Mouse (Mus musculus) intestine, embryonic 15.5 days (tissue): Measurements from ENCODE around the gene Jmjd6. TPM values are rescaled to one million over a fixed set of nuclear protein-coding genes. Genes with fewer than 3 reads are reported as not detected.
"Not testable (repeated sequence)": the region's sequence is repeated elsewhere in the genome, so short reads cannot be mapped to it uniquely, and the experiment has no call there.

ENCODE experiments used
- ATAC-seq: fragments of 200-750 bp; cut with Nextera tagmentation; 2 replicates; pipeline ENCODE4 v1.8.0; 2017; ENCODE audit warnings: moderate TSS enrichment, moderate library complexity
- H3K27ac ChIP-seq: fragments of 300-500 bp; sonication (generic); 2 replicates; pipeline ENCODE4 v1.5.1; 2015; ENCODE audit warnings: mild to moderate bottlenecking, inconsistent platforms
- H3K27me3 ChIP-seq: fragments of 300-500 bp; sonication (generic); replicated peaks from 2 replicates; pipeline ENCODE4 v1.6.1; 2015; ENCODE audit warnings: inconsistent platforms
- H3K36me3 ChIP-seq: fragments of 300-500 bp; sonication (generic); 2 replicates; pipeline ENCODE4 v1.6.1; 2015; ENCODE audit warnings: inconsistent platforms
- H3K4me1 ChIP-seq: fragments of 300-500 bp; sonication (generic); replicated peaks from 2 replicates; pipeline ENCODE4 v1.6.1; 2015; ENCODE audit warnings: inconsistent platforms
- H3K4me2 ChIP-seq: fragments of 300-500 bp; sonication (generic); replicated peaks from 2 replicates; pipeline ENCODE4 v1.6.1; 2015; ENCODE audit warnings: mild to moderate bottlenecking, inconsistent platforms
- H3K4me3 ChIP-seq: fragments of 300-500 bp; sonication (generic); replicated peaks from 2 replicates; pipeline ENCODE4 v1.5.1; 2015; ENCODE audit warnings: inconsistent platforms
- H3K9ac ChIP-seq: fragments of 300-500 bp; sonication (generic); 2 replicates; pipeline ENCODE4 v1.6.1; 2015; ENCODE audit warnings: inconsistent platforms
- H3K9me3 ChIP-seq: fragments of 300-500 bp; sonication (generic); 2 replicates; pipeline ENCODE4 v1.6.1; 2016; ENCODE audit warnings: inconsistent platforms
- WGBS: fragments of 180-500 bp; shearing (Covaris S2); methylation state at CpG from one replicate; pipeline ENCODE4 v1.1.7; 2015; 5-methylcytosine and 5-hydroxymethylcytosine counted together
- polyA plus RNA-seq: library from polyadenylated mRNA; unstranded; fragments of >200 nt; fragmentation: Nextera tagmentation; extraction: Ambion mirVana; gene quantifications from 2 replicates; pipeline ENCODE4 v1.2.1, GENCODE M21; 2015

Jmjd6 gene
- polyA plus RNA-seq, 1 experiment from 2014 or later: 88.5 TPM

- ATAC-seq: no peak
- WGBS: 41% methylated on average over 4 of the region's 4 CpGs
- peaks cover 12% of the 10 kb centered on the region for H3K4me1 ChIP-seq
- H3K9ac ChIP-seq: no peak overlapping the region
- H3K4me2 ChIP-seq: peak overlapping the region; percentile 62
- no peaks in the 10 kb centered on the region for H3K27me3 ChIP-seq
- H3K9me3 ChIP-seq: no peaks in the 10 kb centered on the region
- H3K4me3 ChIP-seq: peak overlapping the region; percentile 20
- H3K27ac ChIP-seq: no peak overlapping the region
- H3K36me3 ChIP-seq: 0 out of 2 replicates have a peak, but pooled peaks cover 3% of the 10 kb centered on the region
Measured at GRCm38 (mm10) chr11:116850085-116850484, 6.8 kb upstream of the Jmjd6 start.

GRCm38 (mm10) chr11:116849587-116849986, 6.3 kb upstream of the Jmjd6 start:
- no peak for ATAC-seq
- H3K4me3 ChIP-seq: no peak overlapping the region
- no peak overlapping the region for H3K9ac ChIP-seq
- peaks cover 8% of the 10 kb centered on the region for H3K4me1 ChIP-seq
- H3K4me2 ChIP-seq: no peak overlapping the region
- no peak overlapping the region for H3K27ac ChIP-seq
- H3K27me3 ChIP-seq: no peaks in the 10 kb centered on the region
- H3K9me3 ChIP-seq: no peaks in the 10 kb centered on the region
- H3K36me3 ChIP-seq: 0 out of 2 replicates have a peak, but pooled peaks cover 3% of the 10 kb centered on the region

GRCm38 (mm10) chr11:116848877-116849178, 5.6 kb upstream of the Jmjd6 start:
- H3K9ac ChIP-seq, H3K27ac ChIP-seq, H3K4me2 ChIP-seq, H3K27me3 ChIP-seq, H3K4me1 ChIP-seq, ATAC-seq, H3K9me3 ChIP-seq, H3K36me3 ChIP-seq, H3K4me3 ChIP-seq: not testable (repeated sequence)
- 74% methylated on average over 2 of the region's 2 CpGs for WGBS

GRCm38 (mm10) chr11:116848086-116848876, 5.0 kb upstream of the Jmjd6 start:
- H3K4me1 ChIP-seq: peaks cover 5% of the 10 kb centered on the region; the same call in 1 of the 2 replicates
- no peaks in the 10 kb centered on the region for H3K9me3 ChIP-seq
- H3K27ac ChIP-seq: no peak overlapping the region
- H3K9ac ChIP-seq: no peak overlapping the region
- no peak for ATAC-seq
- no peak overlapping the region for H3K4me3 ChIP-seq
- H3K36me3 ChIP-seq: 0 out of 2 replicates have a peak, but pooled peaks cover 3% of the 10 kb centered on the region
- no peak overlapping the region for H3K4me2 ChIP-seq
- WGBS: 74% methylated on average over 5 of the region's 5 CpGs
- H3K27me3 ChIP-seq: no peaks in the 10 kb centered on the region

GRCm38 (mm10) chr11:116847187-116848085, 4.2 kb upstream of the Jmjd6 start:
- H3K27ac ChIP-seq: no peak overlapping the region
- ATAC-seq: no peak
- 93% methylated on average over 3 of the region's 3 CpGs for WGBS
- no peak overlapping the region for H3K9ac ChIP-seq
- H3K4me1 ChIP-seq: peaks cover 5% of the 10 kb centered on the region; the same call in 1 of the 2 replicates
- no peak overlapping the region for H3K4me3 ChIP-seq
- no peak overlapping the region for H3K4me2 ChIP-seq
- no peaks in the 10 kb centered on the region for H3K9me3 ChIP-seq
- H3K27me3 ChIP-seq: no peaks in the 10 kb centered on the region
- 0 out of 2 replicates have a peak, but pooled peaks cover 3% of the 10 kb centered on the region for H3K36me3 ChIP-seq

GRCm38 (mm10) chr11:116846593-116847181, 3.4 kb upstream of the Jmjd6 start:
- Histone ChIP-seq H3K4me1 (peaks cover 5% of the 10 kb centered on the region; the same call in 1 of the 2 replicates), H3K9ac (no peak overlapping the region), H3K27ac (no peak overlapping the region), H3K4me3 (no peak overlapping the region), H3K36me3 (0 out of 2 replicates have a peak, but pooled peaks cover 3% of the 10 kb centered on the region), H3K27me3 (no peaks in the 10 kb centered on the region), H3K9me3 (no peaks in the 10 kb centered on the region), H3K4me2 (no peak overlapping the region)
- 80% methylated on average over 4 of the region's 4 CpGs for WGBS
- no peak for ATAC-seq

DNA sequence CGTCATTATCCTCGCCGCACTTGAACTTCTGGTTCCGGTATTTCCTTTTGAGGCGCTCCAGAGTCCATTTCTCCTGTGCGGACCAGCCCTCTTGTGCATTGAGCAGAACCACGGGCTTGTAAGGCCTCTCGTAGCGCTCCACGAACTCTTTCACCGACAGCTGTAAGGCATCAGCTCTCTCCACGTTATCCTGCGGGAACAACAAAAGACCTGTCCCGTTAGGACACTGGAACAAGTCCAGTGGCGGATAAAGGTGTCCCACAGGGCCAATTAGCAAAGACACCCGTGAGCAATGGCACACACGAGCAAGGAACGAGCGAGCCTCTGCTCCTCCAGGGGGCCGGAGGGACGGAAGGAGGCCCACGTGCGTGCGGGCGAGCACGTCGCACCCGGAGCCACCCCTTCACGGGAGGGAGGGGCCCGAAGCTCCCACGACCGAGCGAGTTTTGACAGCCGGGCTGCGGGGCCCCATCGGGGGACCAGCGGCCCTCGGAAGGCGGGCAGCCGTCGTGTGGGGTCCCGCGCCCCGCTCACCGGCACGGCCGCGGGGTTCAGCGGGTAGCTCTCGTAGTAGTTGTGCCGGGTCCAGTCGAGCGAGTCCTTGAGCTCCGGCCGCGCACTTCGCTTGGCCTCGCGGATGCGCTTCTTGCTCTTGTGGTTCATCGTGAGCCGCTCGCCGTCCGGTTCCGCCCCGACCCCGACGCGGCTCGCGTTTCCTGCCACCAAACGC, 553 bp downstream of the Jmjd6 start:
- ATAC-seq: peak; percentile 74
- Histone ChIP-seq H3K9me3 (no peaks in the 10 kb centered on the region), H3K27ac (peak overlapping the region; percentile 100), H3K27me3 (no peaks in the 10 kb centered on the region), H3K4me2 (peak overlapping the region; percentile 63), H3K4me1 (peaks cover 27% of the 10 kb centered on the region), H3K9ac (peak overlapping the region; percentile 86), H3K4me3 (peak overlapping the region; percentile 77), H3K36me3 (peaks cover 21% of the 10 kb centered on the region)
- whole genome bisulfite sequencing: under 1% methylated on average over 73 of the region's 73 CpGs

DNA sequence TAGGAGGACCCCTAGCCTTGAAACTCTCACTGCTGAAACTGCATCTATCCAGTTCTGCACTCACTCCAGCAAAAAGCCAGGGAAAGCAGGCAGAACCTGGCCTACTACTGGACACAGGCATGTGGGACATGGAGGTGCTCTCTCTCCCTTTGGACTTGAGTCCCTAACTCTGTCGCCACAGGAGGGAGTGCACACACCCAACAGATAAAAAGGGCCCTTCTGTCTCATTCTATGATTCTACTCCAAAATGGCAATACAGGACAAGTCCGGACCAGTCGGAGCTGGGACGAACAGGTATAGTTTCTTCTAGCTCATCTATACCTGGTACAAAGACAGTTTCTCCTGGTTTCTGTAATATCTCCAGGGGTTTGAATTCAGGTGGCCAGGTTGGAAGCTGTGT, 2.5 kb downstream of the Jmjd6 start:
- Histone ChIP-seq H3K36me3 (peaks cover 39% of the 10 kb centered on the region), H3K9ac (peak overlapping the region; percentile 86), H3K27me3 (no peaks in the 10 kb centered on the region), H3K4me3 (peak overlapping the region; percentile 77; the same call in 1 of the 2 replicates), H3K9me3 (no peaks in the 10 kb centered on the region), H3K4me1 (peaks cover 27% of the 10 kb centered on the region), H3K27ac (no peak overlapping the region), H3K4me2 (peak overlapping the region; percentile 63)
- WGBS: 73% methylated on average over 4 of the region's 4 CpGs
- no peak for ATAC-seq

DNA sequence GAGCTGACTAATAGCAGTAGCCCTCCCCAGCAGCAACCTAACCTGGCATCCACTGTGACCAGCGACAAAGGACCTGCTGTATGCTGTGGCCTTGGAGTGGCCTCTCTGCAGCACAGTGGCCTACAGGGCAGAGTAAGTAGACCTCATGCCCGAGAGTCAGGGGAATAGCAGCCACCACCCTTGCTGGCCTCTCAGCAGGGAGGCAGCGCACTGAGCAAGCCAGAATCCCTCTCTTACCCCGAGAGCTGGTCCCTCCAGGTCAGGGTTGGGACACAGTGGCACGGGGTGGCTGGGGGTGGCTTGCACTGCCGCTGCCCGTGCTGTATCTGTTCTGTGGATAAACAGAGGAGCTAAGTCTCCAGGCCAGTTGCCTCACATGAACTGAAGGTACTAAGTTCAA, 3.6 kb downstream of the Jmjd6 start:
- no peak for ATAC-seq
- Histone ChIP-seq H3K27ac (no peak overlapping the region), H3K9me3 (no peaks in the 10 kb centered on the region), H3K4me1 (peaks cover 27% of the 10 kb centered on the region), H3K4me2 (peak overlapping the region; percentile 63), H3K27me3 (no peaks in the 10 kb centered on the region), H3K4me3 (0 out of 2 replicates have a peak overlapping the region, but pooled peaks have one; percentile 6), H3K9ac (peak overlapping the region; percentile 12; the same call in 1 of the 2 replicates), H3K36me3 (peaks cover 50% of the 10 kb centered on the region)
- 73% methylated on average over 7 of the region's 7 CpGs for WGBS

DNA sequence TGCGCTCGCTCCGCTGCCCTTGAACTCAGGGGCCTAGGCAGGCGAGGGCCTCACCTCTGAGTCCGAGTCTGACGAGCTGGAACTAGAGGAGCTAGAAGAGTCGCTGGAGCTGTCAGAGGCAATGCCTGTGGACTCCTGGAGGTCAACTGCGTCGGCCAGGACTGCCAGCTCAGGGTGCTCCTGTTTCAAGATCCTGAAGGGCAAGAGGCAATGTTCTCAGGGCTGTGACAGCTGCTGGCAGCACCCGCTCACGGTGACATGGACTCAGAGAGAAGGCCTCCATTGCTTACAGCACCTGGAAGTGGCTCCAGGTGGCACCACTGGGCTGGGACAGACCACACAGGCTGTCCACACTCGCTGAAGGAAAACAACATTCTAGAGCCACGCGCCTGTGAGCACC, 4.3 kb downstream of the Jmjd6 start:
- WGBS: 84% methylated on average over 14 of the region's 14 CpGs
- no peak overlapping the region for H3K9ac ChIP-seq
- H3K27me3 ChIP-seq: no peaks in the 10 kb centered on the region
- no peak overlapping the region for H3K4me3 ChIP-seq
- peaks cover 56% of the 10 kb centered on the region for H3K36me3 ChIP-seq
- peaks cover 27% of the 10 kb centered on the region for H3K4me1 ChIP-seq
- no peak overlapping the region; the same call in 1 of the 2 replicates for H3K4me2 ChIP-seq
- H3K27ac ChIP-seq: no peak overlapping the region
- H3K9me3 ChIP-seq: no peaks in the 10 kb centered on the region
- ATAC-seq: no peak

DNA sequence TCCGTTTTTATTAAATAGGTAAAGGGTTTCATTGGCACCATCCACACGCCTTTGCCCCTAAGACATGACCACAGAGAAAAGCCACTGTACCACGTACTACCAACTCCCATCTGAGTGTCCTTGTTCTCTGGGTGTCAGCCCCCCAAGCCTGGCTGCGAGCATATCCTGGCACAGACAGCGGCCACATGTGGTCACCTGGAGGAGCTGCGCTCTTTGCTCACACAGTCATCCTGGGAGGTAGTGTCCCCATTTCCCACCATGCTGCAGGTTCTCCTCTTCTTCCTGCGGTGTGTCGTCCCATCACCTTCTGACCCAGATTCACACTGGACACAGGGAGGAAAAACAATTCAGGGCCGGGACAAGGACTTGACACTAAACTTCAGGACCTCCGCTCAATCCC, 5.8 kb downstream of the Jmjd6 start:
- Histone ChIP-seq H3K27ac (no peak overlapping the region), H3K36me3 (peaks cover 64% of the 10 kb centered on the region), H3K4me2 (no peak overlapping the region), H3K9ac (no peak overlapping the region), H3K27me3 (no peaks in the 10 kb centered on the region), H3K4me1 (peaks cover 27% of the 10 kb centered on the region), H3K9me3 (no peaks in the 10 kb centered on the region), H3K4me3 (no peak overlapping the region)
- 93% methylated on average over 10 of the region's 10 CpGs for WGBS
- ATAC-seq: no peak
